Mouse (Mus musculus) intestine, embryonic 14.5 days (tissue): ENCODE measurements around the gene Anapc1. TPM values are rescaled to one million over a fixed set of nuclear protein-coding genes. Genes with fewer than 3 reads are reported as not detected.
A peak's percentile ranks its signal among the peaks of the same experiment; 100 is the strongest.

Experiments used
- ATAC-seq: fragments of 200-750 bp; cut with Nextera tagmentation; replicated peaks from 2 replicates; pipeline ENCODE4 v1.8.0; 2017; ENCODE audit warnings: low read depth, moderate number of reproducible peaks, moderate TSS enrichment, moderate library complexity; ENCODE audit not compliant: low FRiP score, low TSS enrichment
- DNase-seq: peaks from one replicate; pipeline ENCODE4 v3.0.0-alpha.2; 2018; ENCODE audit warnings: low spot score
- H3K27ac ChIP-seq: fragments of 300-500 bp; sonication (generic); 2 replicates; pipeline ENCODE4 v1.5.1; 2014; ENCODE audit warnings: low read depth, mild to moderate bottlenecking, control low read depth
- H3K27me3 ChIP-seq: fragments of 300-500 bp; sonication (generic); replicated peaks from 2 replicates; pipeline ENCODE4 v1.6.1; 2014; ENCODE audit warnings: low read length, control low read depth; ENCODE audit not compliant: control insufficient read depth, insufficient read depth
- H3K36me3 ChIP-seq: fragments of 300-500 bp; sonication (generic); 2 replicates; pipeline ENCODE4 v1.6.1; 2014; ENCODE audit warnings: low read length, control low read depth; ENCODE audit not compliant: control insufficient read depth, insufficient read depth
- H3K4me1 ChIP-seq: fragments of 300-500 bp; sonication (generic); replicated peaks from 2 replicates; pipeline ENCODE4 v1.6.1; 2014; ENCODE audit warnings: low read length, control low read depth, mixed read lengths; ENCODE audit not compliant: control insufficient read depth, insufficient read depth
- H3K4me2 ChIP-seq: fragments of 300-500 bp; sonication (generic); 2 replicates; pipeline ENCODE4 v1.6.1; 2014; ENCODE audit warnings: low read length
- H3K4me3 ChIP-seq: fragments of 300-500 bp; sonication (generic); 2 replicates; pipeline ENCODE4 v1.5.1; 2014; ENCODE audit warnings: low read depth, low read length, control low read depth, mixed read lengths
- H3K9ac ChIP-seq: fragments of 300-500 bp; sonication (generic); 2 replicates; pipeline ENCODE4 v1.6.1; 2014; ENCODE audit warnings: mild to moderate bottlenecking, low read length
- H3K9me3 ChIP-seq: fragments of 300-500 bp; sonication (generic); 2 replicates; pipeline ENCODE4 v1.6.1; 2016; ENCODE audit warnings: low read length, control low read depth; ENCODE audit not compliant: control insufficient read depth
- WGBS: fragments of 180-500 bp; shearing (Covaris S2); extraction: QIAGEN DNeasy Blood & Tissue Kit; methylation state at CpG from one replicate; pipeline ENCODE4 v1.1.7; 2014; 5-methylcytosine and 5-hydroxymethylcytosine counted together
- polyA plus RNA-seq: library from polyadenylated mRNA; unstranded; fragments of >200 nt; fragmentation: Nextera tagmentation; extraction: Ambion mirVana; gene quantifications from 2 replicates; pipeline ENCODE4 v1.2.1, GENCODE M21; 2014

Gene Anapc1
- polyA plus RNA-seq, 1 experiment from 2014 or later, result 80.4 TPM

DNA sequence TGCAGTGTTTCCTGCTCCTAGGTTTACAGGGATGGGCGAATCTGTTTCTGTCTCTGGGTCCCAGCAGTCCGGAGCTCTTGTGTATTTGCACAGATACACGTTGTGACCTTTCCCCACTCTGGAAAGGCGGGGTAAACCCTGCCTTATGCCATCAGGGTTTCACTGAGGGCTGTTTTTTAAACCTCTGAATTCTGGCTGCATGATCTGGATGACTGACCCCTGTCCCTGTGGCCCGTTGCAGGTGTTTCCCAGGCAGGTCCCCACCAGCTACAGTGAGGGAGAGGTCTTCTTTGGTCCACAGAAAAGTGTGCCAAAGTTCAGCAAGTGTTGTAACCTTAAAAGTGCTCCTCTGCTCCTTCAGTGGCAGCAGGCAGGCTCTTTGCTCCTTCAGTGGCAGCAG, 77.9 kb downstream of the Anapc1 start:
- H3K9me3 ChIP-seq, result no peaks in the 10 kb centered on the region
- WGBS, result 74% methylated on average over 5 of the region's 5 CpGs
- no peaks in the 10 kb centered on the region for H3K4me1 ChIP-seq
- ATAC-seq (no peak), DNase-seq (peak; percentile 46)
- peaks cover 43% of the 10 kb centered on the region for H3K36me3 ChIP-seq
- no peak overlapping the region for H3K4me3 ChIP-seq
- H3K27ac ChIP-seq, result no peak overlapping the region
- no peaks in the 10 kb centered on the region for H3K27me3 ChIP-seq
- no peak overlapping the region for H3K9ac ChIP-seq
- no peak overlapping the region for H3K4me2 ChIP-seq

DNA sequence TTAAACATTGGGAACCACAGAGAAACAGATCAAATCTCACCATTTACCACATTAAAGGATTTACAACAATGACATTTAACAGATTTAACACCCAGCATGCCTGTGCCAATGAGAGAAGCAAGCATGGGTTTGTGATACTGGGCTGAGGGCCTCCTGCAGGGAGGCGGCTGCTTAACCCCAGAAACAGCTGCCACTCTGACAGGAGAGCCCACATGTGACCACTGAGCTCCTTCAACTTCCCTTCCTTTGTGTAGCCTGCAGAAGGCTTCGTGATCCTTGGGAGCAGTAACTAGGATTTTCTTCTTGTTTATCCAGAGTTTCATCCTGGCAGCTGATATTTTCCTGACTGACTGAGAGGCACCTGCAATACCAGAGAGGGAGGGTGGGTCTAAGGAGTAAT, 85.7 kb downstream of the Anapc1 start:
- Histone ChIP-seq H3K27ac (no peak overlapping the region), H3K9ac (no peak overlapping the region), H3K27me3 (no peaks in the 10 kb centered on the region), H3K36me3 (no peaks in the 10 kb centered on the region), H3K4me2 (no peak overlapping the region), H3K4me3 (no peak overlapping the region), H3K4me1 (no peaks in the 10 kb centered on the region), H3K9me3 (no peaks in the 10 kb centered on the region)
- no peak for DNase-seq
- ATAC-seq, result no peak
- WGBS, result 22% methylated on average over 2 of the region's 2 CpGs

DNA sequence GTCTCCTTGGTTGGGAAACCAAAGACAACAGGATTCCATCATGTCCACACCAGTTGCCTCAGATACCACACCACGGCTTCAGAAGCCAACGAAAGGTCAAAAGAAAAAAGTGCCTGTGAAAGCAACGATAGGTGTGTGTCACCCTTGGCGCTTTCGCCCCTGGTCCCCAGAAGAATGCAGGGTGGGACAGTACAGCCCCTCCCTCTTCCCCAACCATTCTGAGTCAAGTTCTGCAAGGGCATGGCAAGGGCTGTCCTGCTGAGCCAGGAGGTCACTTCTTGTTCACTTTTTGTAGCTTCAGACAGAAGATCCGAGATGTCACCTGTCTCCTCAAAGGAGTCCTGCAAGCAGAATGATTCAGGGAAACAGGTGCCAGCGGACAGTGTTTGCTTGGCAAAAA, 94.9 kb downstream of the Anapc1 start:
- WGBS, result 93% methylated on average over 7 of the region's 7 CpGs
- H3K27me3 ChIP-seq, result no peaks in the 10 kb centered on the region
- H3K4me1 ChIP-seq, result no peaks in the 10 kb centered on the region
- H3K9me3 ChIP-seq, result no peaks in the 10 kb centered on the region
- no peaks in the 10 kb centered on the region for H3K36me3 ChIP-seq
- no peak overlapping the region for H3K4me2 ChIP-seq
- H3K27ac ChIP-seq, result no peak overlapping the region
- DNase-seq (no peak), ATAC-seq (no peak)
- no peak overlapping the region for H3K9ac ChIP-seq
- no peak overlapping the region for H3K4me3 ChIP-seq

- Histone ChIP-seq H3K9ac (no peak within 1 kb of the TSS), H3K9me3 (no peaks in the 10 kb centered on the region), H3K27me3 (no peaks in the 10 kb centered on the region), H3K36me3 (no peaks in the 10 kb centered on the region), H3K4me2 (no peak within 1 kb of the TSS), H3K27ac (no peak within 1 kb of the TSS), H3K4me1 (no peaks in the 10 kb centered on the region), H3K4me3 (no peak within 1 kb of the TSS)
- ATAC-seq, result no peak
- DNase-seq, result no peak
- 88% methylated on average over 3 of the region's 3 CpGs for WGBS
Observed at GRCm38 (mm10) chr2:128590909-128591308, 96.3 kb downstream of the Anapc1 start, which contains the start of gene Spdye4c. Gene Spdye4c (plus strand): TSS chr2:128591209.

DNA sequence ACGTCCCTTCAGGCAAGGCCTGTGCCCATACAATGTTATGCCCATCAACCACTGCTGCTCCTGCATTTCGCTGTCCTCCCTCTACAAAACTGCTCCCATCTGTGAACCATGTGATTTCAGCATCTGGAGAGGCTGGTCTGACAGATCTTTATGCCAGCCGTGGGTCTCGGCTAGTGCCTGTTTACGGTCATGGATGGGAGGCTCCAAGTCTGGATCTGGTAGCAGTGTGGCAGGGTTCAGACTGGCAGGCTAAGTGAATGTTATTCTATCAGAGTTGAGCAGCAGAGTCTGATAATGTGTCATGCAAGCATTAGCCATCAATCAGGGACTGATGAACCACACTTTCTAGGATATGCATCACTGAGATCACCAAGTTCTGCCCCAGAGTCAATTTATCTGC, 104.3 kb downstream of the Anapc1 start:
- ATAC-seq (no peak), DNase-seq (no peak)
- Histone ChIP-seq H3K4me1 (no peaks in the 10 kb centered on the region), H3K4me3 (no peak overlapping the region), H3K9me3 (no peaks in the 10 kb centered on the region), H3K4me2 (no peak overlapping the region), H3K27me3 (no peaks in the 10 kb centered on the region), H3K36me3 (no peaks in the 10 kb centered on the region), H3K27ac (no peak overlapping the region), H3K9ac (no peak overlapping the region)
- 75% methylated on average over 5 of the region's 5 CpGs for WGBS

DNA sequence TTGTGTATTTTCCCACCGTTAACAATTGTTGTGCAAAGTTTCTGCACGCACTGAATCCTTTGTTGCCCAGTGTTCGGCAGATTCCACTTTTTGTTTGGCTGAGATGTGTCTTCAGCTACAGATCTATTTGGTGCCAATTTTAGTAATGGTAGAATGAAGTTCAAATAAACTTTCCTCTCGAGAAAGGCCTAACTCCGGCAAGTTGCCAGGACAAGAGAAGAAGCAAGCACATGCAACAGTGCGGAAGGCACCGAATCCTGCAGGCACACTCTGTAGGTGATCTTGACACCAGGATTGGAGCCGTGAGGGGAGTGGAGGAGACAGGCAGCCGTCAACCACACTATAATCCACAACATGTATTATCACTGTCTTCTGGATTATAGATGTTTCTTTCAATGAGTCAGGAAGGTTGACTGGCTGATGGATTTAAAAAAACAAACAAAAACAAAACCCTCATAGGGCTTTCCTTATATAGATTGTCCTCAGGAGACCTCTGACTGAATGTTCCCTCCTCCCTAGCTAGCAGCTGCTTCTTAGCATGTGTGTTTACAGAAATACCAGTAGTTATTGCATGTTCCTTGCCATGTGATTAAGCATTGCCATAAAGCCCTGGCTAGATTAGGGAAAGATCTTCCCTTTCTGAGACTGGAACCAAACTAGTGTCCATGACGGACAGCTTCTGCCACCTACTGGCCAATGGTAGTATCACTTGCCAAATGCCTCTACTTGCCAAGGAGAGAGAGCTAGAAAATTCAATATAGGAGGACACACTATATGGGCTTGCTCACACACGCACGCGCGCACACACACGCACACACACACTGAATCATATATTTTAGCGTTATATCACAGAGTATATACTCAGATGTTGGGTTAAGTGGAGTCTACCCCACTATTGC, 114.2 kb downstream of the Anapc1 start:
- WGBS, result 49% methylated on average over 16 of the region's 16 CpGs
- H3K9ac ChIP-seq, result no peak overlapping the region
- H3K27me3 ChIP-seq, result no peaks in the 10 kb centered on the region
- no peak overlapping the region for H3K27ac ChIP-seq
- H3K4me1 ChIP-seq, result 0 out of 2 replicates have a peak, but pooled peaks cover 8% of the 10 kb centered on the region
- H3K36me3 ChIP-seq, result no peaks in the 10 kb centered on the region
- no peak overlapping the region for H3K4me3 ChIP-seq
- H3K4me2 ChIP-seq, result no peak overlapping the region
- peak; percentile 66 for ATAC-seq
- peak; percentile 97 for DNase-seq
- no peaks in the 10 kb centered on the region for H3K9me3 ChIP-seq

GRCm38 (mm10) chr2:128571001-128571400, 116.2 kb downstream of the Anapc1 start:
- DNase-seq, result no peak
- no peak overlapping the region for H3K4me2 ChIP-seq
- H3K4me1 ChIP-seq, result peaks cover 17% of the 10 kb centered on the region
- no peaks in the 10 kb centered on the region for H3K27me3 ChIP-seq
- no peaks in the 10 kb centered on the region for H3K9me3 ChIP-seq
- no peak overlapping the region for H3K27ac ChIP-seq
- no peak overlapping the region for H3K4me3 ChIP-seq
- 63% methylated on average over 4 of the region's 4 CpGs for WGBS
- ATAC-seq, result no peak
- no peaks in the 10 kb centered on the region for H3K36me3 ChIP-seq
- H3K9ac ChIP-seq, result no peak overlapping the region

GRCm38 (mm10) chr2:128568490-128568889, 118.7 kb downstream of the Anapc1 start:
- H3K4me2 ChIP-seq, result no peak overlapping the region
- H3K9ac ChIP-seq, result no peak overlapping the region
- H3K4me3 ChIP-seq, result no peak overlapping the region
- H3K36me3 ChIP-seq, result no peaks in the 10 kb centered on the region
- DNase-seq, result no peak
- 18% methylated on average over 4 of the region's 4 CpGs for WGBS
- no peak overlapping the region for H3K27ac ChIP-seq
- peaks cover 27% of the 10 kb centered on the region for H3K4me1 ChIP-seq
- H3K27me3 ChIP-seq, result no peaks in the 10 kb centered on the region
- peaks cover 5% of the 10 kb centered on the region; the same call in 1 of the 2 replicates for H3K9me3 ChIP-seq
- no peak for ATAC-seq

DNA sequence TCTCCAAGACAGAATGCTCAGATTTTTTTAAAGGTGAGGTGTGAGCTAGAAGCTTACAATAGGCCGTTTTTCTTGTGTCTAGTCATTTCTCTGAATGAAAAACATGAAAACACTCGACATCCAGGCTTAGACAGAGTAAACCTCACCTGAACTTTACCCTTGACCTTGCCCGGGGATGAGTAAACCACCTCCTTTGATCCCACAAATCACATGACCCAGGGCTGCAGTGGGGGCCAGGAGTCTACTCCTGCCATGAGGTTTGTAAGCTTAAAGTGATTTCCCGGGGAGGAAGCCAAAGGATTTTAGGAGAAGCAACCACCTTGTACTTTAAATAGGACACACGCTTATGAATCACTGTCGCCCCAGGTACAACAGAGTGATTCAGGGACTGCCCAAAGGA, 119.2 kb downstream of the Anapc1 start:
- Histone ChIP-seq H3K36me3 (no peaks in the 10 kb centered on the region), H3K9me3 (peaks cover 5% of the 10 kb centered on the region; the same call in 1 of the 2 replicates), H3K4me3 (no peak overlapping the region), H3K4me1 (peaks cover 27% of the 10 kb centered on the region), H3K9ac (no peak overlapping the region), H3K27ac (no peak overlapping the region), H3K27me3 (no peaks in the 10 kb centered on the region), H3K4me2 (no peak overlapping the region)
- no peak for DNase-seq
- 42% methylated on average over 6 of the region's 6 CpGs for WGBS
- ATAC-seq, result no peak
